Mouse (Mus musculus): Measurements from ENCODE around the gene Lilra5.
"Not testable (repeated sequence)": the region's sequence is repeated elsewhere in the genome, so short reads cannot be mapped to it uniquely, and the experiment has no call there.

Gene Lilra5

DNA sequence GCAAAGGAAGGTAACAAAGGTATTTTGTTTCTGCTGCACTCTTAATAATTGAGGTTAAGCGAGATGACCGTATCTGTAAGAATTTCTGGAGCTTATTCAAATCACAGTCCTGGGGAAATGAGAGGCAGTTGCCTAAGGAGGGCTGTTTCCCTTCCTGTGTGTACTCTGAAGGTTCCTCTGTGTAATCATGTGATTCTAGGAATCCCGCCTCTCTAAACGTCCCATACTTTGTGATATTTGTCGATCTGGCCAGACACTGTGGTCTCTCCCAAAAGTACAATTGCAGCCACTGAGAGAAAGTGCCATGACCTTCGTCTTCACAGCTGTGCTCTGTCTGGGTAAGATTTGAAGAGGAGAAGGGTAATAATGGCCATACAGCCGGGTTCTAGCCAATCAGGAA, at the start of gene Lilra5:
Gene Lilra5, plus strand, starts transcription at position 301 of the 400 bp plus-strand sequence.
- no peak for DNase-seq

DNA sequence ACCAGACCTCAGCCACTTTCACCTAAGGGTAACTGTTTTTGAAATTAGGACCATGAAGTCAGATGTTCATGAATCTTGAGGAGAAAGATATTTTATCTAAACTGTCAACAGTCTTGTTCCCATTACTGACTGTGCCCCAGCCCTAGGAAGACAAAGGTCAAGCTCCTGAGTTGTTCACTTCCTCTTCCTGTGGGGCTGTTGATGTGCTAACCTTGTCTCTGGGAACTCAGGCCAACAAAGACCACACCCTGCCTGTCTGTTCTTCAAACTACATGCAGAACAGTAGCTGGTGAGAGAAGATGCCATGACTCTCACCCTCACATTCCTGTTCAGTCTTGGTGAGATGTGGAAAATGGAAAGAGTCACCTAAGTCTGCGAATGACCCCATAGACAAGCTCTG, 30.4 kb upstream of the Lilra5 start:
- DNase-seq, result no peak

DNA sequence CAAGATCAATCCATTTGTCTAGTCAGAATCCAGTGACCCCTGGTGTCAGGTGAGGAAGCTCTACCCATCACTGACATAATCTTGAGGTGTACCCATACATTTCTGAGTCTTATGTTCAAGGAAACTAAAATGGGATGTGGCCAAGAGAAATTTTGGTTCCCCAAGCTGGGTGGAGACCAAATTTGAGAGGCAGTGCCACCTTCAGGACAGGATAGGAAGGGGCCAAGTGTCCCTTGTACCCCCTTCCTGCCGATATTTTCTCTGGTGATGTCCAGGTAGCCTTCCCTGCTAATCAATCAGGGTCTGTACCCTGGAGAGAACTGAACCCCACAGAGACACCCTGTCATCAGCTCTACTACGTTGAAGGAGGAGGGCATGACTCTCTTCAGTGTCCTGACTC, 28.9 kb upstream of the Lilra5 start:
- no peak for DNase-seq

DNA sequence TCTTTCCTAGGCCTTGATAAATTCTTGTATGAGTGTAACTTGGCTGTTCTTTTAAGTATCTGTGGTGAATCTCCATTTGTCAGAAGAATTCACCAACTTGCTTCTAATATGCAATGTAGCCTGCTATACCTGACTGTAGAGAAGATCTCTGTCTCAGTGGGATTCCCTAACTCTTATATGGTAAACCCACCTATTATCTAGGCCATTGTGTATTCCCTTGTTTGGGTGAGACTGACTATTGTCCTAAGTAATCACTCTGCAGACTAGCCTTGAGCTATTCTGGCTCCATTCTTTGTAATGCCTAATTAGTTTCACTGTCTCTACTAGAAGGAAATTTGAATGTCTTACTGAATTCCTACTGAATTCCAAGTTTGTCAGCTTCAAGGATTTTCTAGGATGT, 24.1 kb upstream of the Lilra5 start:
- DNase-seq, result not testable (repeated sequence)

DNA sequence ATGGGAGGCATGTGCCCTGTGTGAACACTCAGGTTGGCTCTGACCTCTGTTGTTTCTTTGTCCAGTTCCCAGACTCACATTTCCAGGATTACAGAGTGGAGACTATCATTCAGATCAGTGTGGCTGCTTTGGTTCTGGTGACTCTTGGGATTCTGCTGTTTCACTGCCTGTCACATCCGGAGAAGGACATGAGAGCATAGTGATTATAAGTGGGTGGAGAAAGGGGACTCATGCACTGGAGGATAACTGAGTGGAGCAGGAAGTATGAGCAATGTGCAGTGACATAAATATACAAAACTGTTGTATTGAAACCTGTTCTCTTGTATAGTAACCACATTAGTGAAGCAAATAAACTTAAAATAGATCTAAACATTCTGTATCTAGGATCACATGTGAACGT, 22.2 kb upstream of the Lilra5 start:
- no peak for DNase-seq

DNA sequence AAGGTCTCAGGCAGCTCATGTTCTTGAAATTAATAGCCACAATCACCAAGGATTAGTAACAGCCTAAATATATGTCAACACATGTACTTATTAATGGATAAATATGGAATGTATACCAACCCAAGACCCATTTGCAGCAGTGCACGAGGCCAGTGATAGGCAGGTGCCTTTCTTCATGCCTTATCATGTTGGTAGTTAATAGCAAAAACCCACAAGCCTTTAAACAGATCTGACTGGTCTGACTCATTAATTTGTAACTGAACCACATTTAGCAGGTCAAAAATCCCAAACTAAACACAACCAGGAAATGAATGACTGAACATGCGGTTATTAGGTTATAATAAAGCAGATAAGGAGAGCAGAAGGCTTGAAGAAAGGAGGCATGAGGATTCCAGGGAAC, 21.7 kb upstream of the Lilra5 start:
- no peak for DNase-seq

DNA sequence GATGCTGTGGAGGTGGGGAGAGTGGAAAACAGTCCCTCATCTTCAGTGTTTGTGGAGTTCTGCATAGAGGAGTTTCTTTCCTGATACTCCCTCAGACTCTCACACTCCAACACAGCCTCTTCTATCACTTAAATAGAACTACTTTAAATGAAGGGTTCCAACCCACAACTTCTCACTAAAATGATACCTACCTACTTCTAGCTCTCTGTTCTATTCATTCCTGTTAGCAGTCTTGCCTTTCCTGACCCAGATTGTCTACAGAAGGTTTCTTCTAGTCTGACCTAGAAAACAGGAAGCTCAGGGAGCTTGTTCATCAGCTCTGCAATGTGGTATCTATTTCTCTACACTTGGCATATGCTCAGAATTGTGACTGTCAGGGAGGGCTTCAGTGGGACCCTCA, 2.0 kb upstream of the Lilra5 start:
- no peak for DNase-seq

DNA sequence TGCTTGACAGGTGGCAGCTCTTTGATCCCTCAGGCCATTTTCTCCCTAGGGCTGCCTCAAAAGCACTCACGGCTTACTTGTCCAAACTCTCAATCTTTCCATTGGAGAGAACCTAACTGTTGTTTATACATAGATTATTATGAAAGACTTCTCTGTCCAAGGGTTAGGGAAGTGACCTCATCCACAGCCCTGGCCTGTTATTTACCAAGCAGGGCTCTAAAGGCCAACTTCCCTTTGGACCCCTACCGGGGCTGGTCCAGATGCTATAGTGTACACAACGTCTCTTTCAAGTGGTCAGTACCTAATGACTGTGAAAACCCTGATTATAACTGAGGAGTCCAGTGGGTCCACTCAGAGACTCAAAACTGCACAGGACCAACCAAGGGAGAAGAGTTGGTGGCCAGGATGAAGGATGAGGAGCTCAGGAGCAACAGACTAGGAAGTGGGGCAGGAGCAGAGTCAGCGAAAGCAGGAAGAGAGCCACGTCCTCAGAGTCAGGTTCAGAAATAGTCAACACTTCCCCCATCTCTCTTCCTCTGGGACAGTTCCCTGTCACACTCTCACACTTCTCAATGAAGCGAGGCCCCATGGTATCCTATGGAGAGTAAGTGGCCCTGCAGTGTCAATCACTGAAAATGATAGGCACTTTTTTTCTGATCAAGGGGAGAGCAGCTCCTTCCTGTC, 1.6 kb downstream of the Lilra5 start:
- no peak for DNase-seq

DNA sequence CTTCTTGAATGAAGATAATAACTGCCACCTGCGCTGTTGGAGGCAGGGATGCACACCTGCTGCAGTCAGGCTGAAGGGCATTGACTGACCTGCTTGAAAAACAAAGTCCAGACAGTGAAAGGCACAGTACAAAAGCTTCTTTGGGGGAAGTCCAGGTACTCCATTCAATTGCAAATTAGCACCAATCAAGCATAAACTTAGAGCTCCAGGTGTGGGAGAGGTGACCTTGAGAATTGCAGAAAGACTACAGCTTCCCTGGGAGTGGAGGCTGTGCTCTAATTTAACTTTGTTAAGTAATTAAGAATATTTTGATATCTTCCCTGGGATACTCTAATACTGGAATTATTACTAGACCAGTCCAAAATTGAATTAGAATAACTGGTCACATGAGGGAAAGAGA, 13.7 kb downstream of the Lilra5 start:
- peak; percentile 10 for DNase-seq

DNA sequence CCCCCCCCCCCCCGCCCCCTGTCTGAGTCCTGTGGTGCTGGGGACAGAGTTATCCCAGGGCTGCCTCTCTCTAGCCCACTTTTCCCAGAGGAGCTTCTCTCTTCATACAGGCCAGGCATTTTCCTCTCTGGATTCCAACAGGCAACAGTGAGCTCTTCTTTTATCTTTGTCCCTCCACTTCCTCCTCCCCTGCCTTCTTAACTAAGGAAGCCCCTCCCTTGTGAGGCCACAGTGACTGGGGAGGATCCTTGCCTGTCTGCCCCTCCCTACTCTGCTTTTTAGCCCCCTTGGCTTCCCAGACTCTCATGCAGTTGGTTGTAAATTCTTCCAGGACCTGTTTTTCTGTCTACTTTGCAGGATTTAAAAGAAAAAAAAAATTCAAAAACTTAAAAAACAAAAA, 18.5 kb downstream of the Lilra5 start:
- not testable (repeated sequence) for DNase-seq

DNA sequence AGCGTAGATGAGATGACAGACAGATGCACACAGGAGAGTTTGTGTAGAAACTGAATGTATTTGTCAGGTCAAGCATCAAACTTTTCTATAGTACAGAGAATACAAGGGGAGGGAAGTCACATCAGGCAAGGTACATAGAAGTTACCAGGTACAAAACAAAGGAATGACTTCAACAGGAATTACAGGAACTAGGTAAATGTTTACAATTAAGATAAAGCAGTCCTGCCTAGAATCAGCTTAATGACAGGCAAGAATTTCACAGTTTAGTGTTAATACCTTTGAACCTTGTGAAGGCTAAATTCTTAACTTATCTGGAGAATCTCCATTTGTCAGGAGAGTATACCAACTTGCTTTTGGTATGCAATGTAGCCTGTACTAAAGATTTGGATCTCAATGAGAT, 23.0 kb downstream of the Lilra5 start:
- not testable (repeated sequence) for DNase-seq

DNA sequence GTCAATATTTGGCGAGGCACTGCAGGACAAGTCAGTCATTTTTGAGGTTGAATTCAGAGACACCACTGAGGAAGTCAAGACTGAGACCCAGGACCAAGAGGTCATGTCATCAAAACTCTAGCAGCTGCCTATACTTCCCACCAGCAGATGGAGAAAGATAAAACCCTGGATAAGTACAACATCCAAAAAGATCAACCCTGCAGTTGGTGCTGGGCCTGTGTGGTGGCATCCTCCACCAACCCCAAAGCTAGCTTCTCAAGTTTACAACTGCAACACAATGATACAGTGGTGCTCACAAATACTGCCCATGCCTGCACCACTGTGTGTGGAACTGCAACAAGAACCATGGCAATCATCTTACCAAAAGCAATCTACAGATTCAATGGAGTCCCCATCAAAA, 34.6 kb downstream of the Lilra5 start:
- not testable (repeated sequence) for DNase-seq

DNA sequence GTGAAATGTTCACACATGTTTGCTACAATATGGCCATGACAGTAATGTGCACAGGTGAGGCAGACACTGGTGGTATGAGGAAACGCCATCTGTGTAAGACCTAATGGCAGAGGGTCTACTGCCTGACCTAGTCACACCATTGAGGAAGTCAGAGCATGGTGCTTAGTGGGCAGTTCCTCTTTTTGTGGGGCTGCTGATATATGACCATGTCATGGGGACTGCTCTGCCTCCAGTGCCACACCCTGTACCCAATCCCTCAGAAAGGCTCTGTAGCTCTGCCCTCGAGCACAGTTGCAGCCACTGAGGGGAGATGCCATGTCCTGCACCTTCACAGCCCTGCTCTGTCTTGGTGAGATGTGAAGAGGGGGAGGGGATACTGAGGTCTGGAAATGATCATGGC, 36.3 kb downstream of the Lilra5 start:
- DNase-seq, result not testable (repeated sequence)

DNA sequence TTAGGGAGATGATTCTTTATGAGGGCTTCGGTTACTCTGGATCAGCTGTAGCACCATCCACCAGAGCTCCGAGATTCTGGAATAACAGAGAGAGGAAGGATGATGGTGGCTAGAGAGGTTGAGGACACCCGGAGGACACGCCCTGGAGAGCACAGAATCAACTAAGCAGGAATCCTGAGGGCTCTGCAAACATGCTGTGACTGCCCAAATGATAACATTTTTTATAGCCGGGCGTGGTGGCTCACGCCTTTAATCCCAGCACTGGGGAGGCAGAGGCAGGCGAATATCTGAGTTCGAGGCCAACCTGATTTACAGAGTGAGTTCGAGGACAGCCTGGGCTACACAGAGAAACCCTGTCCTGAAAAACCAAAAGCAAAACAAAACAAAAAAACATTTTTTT, 37.9 kb downstream of the Lilra5 start:
- not testable (repeated sequence) for DNase-seq

DNA sequence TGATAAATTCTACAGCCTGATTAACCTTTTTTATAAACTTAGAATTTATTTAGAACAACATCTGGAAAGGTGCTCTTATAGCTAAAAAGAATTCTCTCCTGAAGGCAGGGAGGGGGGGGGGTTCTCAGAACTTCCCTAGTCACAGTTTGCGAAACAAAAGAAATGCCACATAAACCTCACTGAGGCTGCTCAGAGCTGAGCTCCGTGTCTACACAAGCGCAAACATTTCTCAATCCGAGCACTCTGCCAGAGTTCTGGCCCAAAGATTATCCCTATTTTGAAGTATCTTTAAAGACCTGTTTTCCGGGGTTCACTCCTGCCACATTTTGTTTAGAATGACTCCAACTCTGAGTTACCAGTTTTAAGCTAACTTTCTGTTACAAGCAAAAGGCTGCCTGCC, 55.1 kb downstream of the Lilra5 start:
- DNase-seq, result no peak

Data from kidney, adult 18-20 months (tissue).